Mouse (Mus musculus): ENCODE results near the gene Gm6020. TPM values are rescaled to one million over a fixed set of nuclear protein-coding genes. Genes with fewer than 3 reads are reported as not detected.
"Not testable (repeated sequence)": the region's sequence is repeated elsewhere in the genome, so short reads cannot be mapped to it uniquely, and the experiment has no call there.

Gm6020 gene
- polyA plus RNA-seq (2012; fragmentation: generic; extraction: Trizol), result not detected

DNA sequence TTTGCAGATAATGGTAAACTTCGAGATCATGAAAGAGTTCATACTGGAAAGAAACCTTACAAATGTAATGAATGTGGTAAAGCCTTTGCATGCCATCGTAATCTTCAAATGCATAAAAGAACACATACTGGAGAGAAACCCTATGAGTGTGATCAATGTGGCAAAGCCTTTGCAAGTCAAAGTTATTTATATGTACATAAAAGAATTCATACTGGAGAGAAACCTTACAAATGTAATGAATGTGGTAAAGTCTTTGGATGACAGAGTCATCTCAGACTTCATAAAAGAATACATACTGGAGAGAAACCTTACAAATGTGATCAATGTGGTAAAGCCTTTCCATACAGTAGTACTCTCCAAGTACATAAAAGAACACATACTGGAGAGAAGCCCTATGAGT lies at the start of gene Gm6020:
Gm6020 (plus strand) TSS at position 301 of the 400 bp plus-strand sequence.
- not testable (repeated sequence) for H3K27me3 ChIP-seq (ENCODE audit: control insufficient read depth, insufficient read depth, insufficient read length); H3K36me3 ChIP-seq (ENCODE audit: control insufficient read depth, insufficient read depth); H3K4me3 ChIP-seq; H3K4me2 ChIP-seq (ENCODE audit: low read depth); H3ac ChIP-seq (ENCODE audit: control insufficient read depth, insufficient read length); H3K79me2 ChIP-seq (ENCODE audit: control insufficient read depth, insufficient read depth)

GRCm38 (mm10) chr19:61138655-61139054 lies 45.0 kb upstream of the Gm6020 start:
- no peak overlapping the region for H3ac ChIP-seq (ENCODE audit: control insufficient read depth, insufficient read length)
- no peaks in the 10 kb centered on the region for H3K27me3 ChIP-seq (ENCODE audit: control insufficient read depth, insufficient read depth, insufficient read length)
- H3K4me2 ChIP-seq (ENCODE audit: low read depth), result no peak overlapping the region
- H3K4me3 ChIP-seq, result no peak overlapping the region
- TF ChIP-seq REST (IDR thresholded peaks at IDR 0.05; ENCODE audit: insufficient read depth, insufficient read length), result no peak
- TF ChIP-seq E2F4 (IDR thresholded peaks at IDR 0.05; ENCODE audit: insufficient read depth), result no peak
- TF ChIP-seq MYOG (IDR thresholded peaks at IDR 0.05; ENCODE audit: control insufficient read depth in 1 of 3, insufficient read depth in 1 of 3, insufficient read length in 2 of 3, low read depth in 2 of 3), result no peak
- no peak for TF ChIP-seq SRF (IDR thresholded peaks at IDR 0.05; ENCODE audit: control insufficient read depth, insufficient read length, low read depth)
- TF ChIP-seq MYOD1 (IDR thresholded peaks at IDR 0.05; ENCODE audit: control insufficient read depth in 1 of 3, insufficient read length in 2 of 3, low read depth in 2 of 3), result no peak
- no peak for TF ChIP-seq MAX (IDR thresholded peaks at IDR 0.05; ENCODE audit: low read depth)
- no peak for TF ChIP-seq POLR2A (IDR thresholded peaks at IDR 0.05; ENCODE audit: insufficient read length, low read depth)
- no peak for TF ChIP-seq TCF3 (IDR thresholded peaks at IDR 0.05; ENCODE audit: insufficient read length, low read depth)
- TF ChIP-seq USF1 (IDR thresholded peaks at IDR 0.05; ENCODE audit: low read depth), result no peak
- no peak for TF ChIP-seq POLR2AphosphoS2 (IDR thresholded peaks at IDR 0.05; ENCODE audit: insufficient read length, low read depth)
- TF ChIP-seq TCF12 (IDR thresholded peaks at IDR 0.05; ENCODE audit: insufficient read depth, poor library complexity, severe bottlenecking), result no peak
- TF ChIP-seq CEBPB (IDR thresholded peaks at IDR 0.05; ENCODE audit: insufficient read depth, poor library complexity, severe bottlenecking), result no peak
- peaks cover 14% of the 10 kb centered on the region for H3K79me2 ChIP-seq (ENCODE audit: control insufficient read depth, insufficient read depth)
- peaks cover 6% of the 10 kb centered on the region for H3K36me3 ChIP-seq (ENCODE audit: control insufficient read depth, insufficient read depth)

DNA sequence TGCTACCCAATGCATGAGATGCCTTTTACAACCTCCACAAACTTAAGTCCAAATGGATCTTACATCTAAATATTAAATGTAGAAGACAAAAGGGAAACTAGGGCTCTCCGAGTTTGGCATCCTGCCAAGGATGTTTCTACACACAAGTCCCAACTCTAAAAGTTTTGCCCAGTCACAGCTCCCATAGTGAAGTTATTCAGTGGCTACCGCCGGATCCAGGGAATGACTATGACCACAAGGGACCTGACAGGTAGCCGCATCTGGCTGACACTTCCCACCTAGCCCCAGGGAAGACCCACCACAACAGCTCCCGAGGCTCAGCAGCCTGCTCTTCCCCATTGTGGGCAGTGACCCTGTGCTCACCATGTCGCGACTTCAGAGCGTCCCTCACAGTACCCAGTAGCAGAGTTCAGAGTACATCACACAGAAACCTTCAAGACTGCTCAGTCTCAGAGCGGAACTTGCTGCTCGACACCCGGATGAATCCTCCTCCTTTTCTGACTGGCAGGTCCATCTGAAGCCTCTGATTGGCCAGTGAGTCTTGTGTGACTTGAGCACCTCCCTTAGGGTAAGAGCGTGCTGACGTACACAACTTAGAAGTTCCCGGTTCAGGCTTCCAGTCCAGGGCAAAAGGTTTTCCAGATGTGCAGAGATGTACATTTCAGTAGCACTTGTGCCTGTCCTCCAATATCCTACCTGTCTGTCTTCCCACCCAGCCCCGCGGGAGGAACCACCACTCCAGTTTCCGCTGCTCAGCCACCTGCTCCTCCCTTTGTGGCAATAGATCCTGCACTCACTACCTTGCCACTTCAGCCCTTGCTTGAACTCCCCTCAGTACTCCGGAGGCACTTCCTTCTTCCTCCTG lies 43.1 kb upstream of the Gm6020 start, which contains the start of gene Zfp950:
Zfp950 (minus strand) TSS at position 499 of the 865 bp plus-strand sequence.
- Histone ChIP-seq H3K4me2 (ENCODE audit: low read depth) (peak within 1 kb of the TSS; percentile 93), H3K4me3 (peak within 1 kb of the TSS; percentile 61), H3ac (ENCODE audit: control insufficient read depth, insufficient read length) (peak within 1 kb of the TSS; percentile 13), H3K79me2 (ENCODE audit: control insufficient read depth, insufficient read depth) (peaks cover 14% of the 10 kb centered on the region), H3K36me3 (ENCODE audit: control insufficient read depth, insufficient read depth) (no peaks in the 10 kb centered on the region), H3K27me3 (ENCODE audit: control insufficient read depth, insufficient read depth, insufficient read length) (no peaks in the 10 kb centered on the region)
- TF ChIP-seq E2F4 (IDR thresholded peaks at IDR 0.05; ENCODE audit: insufficient read depth) (no peak), POLR2A (IDR thresholded peaks at IDR 0.05; ENCODE audit: insufficient read length, low read depth) (peak; percentile 61), POLR2AphosphoS2 (IDR thresholded peaks at IDR 0.05; ENCODE audit: insufficient read length, low read depth) (peak; percentile 63)

- Histone ChIP-seq H3K4me3 (peak overlapping the region; percentile 61), H3K36me3 (ENCODE audit: control insufficient read depth, insufficient read depth) (no peaks in the 10 kb centered on the region), H3K4me2 (ENCODE audit: low read depth) (peak overlapping the region; percentile 93), H3K79me2 (ENCODE audit: control insufficient read depth, insufficient read depth) (peaks cover 14% of the 10 kb centered on the region), H3ac (ENCODE audit: control insufficient read depth, insufficient read length) (peak overlapping the region; percentile 13), H3K27me3 (ENCODE audit: control insufficient read depth, insufficient read depth, insufficient read length) (no peaks in the 10 kb centered on the region)
- no peak for TF ChIP-seq SRF (IDR thresholded peaks at IDR 0.05; ENCODE audit: control insufficient read depth, insufficient read length, low read depth)
- no peak for TF ChIP-seq MYOG (IDR thresholded peaks at IDR 0.05; ENCODE audit: control insufficient read depth in 1 of 3, insufficient read depth in 1 of 3, insufficient read length in 2 of 3, low read depth in 2 of 3)
These were observed 42.4 kb upstream of the Gm6020 start for GRCm38 (mm10) chr19:61141299-61141698.

- H3K4me3 ChIP-seq, result no peak overlapping the region
- TF ChIP-seq CEBPB (IDR thresholded peaks at IDR 0.05; ENCODE audit: insufficient read depth, poor library complexity, severe bottlenecking), result no peak
- no peak for TF ChIP-seq USF1 (IDR thresholded peaks at IDR 0.05; ENCODE audit: low read depth)
- no peak for TF ChIP-seq REST (IDR thresholded peaks at IDR 0.05; ENCODE audit: insufficient read depth, insufficient read length)
- TF ChIP-seq TCF3 (IDR thresholded peaks at IDR 0.05; ENCODE audit: insufficient read length, low read depth), result no peak
- TF ChIP-seq MYOD1 (IDR thresholded peaks at IDR 0.05; ENCODE audit: control insufficient read depth in 1 of 3, insufficient read length in 2 of 3, low read depth in 2 of 3), result no peak
- TF ChIP-seq E2F4 (IDR thresholded peaks at IDR 0.05; ENCODE audit: insufficient read depth), result no peak
- TF ChIP-seq MAX (IDR thresholded peaks at IDR 0.05; ENCODE audit: low read depth), result no peak
- no peak for TF ChIP-seq POLR2AphosphoS2 (IDR thresholded peaks at IDR 0.05; ENCODE audit: insufficient read length, low read depth)
- TF ChIP-seq POLR2A (IDR thresholded peaks at IDR 0.05; ENCODE audit: insufficient read length, low read depth), result no peak
- TF ChIP-seq TCF12 (IDR thresholded peaks at IDR 0.05; ENCODE audit: insufficient read depth, poor library complexity, severe bottlenecking), result no peak
- no peak for TF ChIP-seq SRF (IDR thresholded peaks at IDR 0.05; ENCODE audit: control insufficient read depth, insufficient read length, low read depth)
- no peak for TF ChIP-seq MYOG (IDR thresholded peaks at IDR 0.05; ENCODE audit: control insufficient read depth in 1 of 3, insufficient read depth in 1 of 3, insufficient read length in 2 of 3, low read depth in 2 of 3)
- no peaks in the 10 kb centered on the region for H3K79me2 ChIP-seq (ENCODE audit: control insufficient read depth, insufficient read depth)
- H3ac ChIP-seq (ENCODE audit: control insufficient read depth, insufficient read length), result no peak overlapping the region
- no peaks in the 10 kb centered on the region for H3K36me3 ChIP-seq (ENCODE audit: control insufficient read depth, insufficient read depth)
- no peaks in the 10 kb centered on the region for H3K27me3 ChIP-seq (ENCODE audit: control insufficient read depth, insufficient read depth, insufficient read length)
- no peak overlapping the region for H3K4me2 ChIP-seq (ENCODE audit: low read depth)
These were observed 32.4 kb upstream of the Gm6020 start for GRCm38 (mm10) chr19:61151372-61151700.

Measured in myocyte (in vitro differentiated cells).